Mouse (Mus musculus) liver, embryonic 11.5 days (tissue): ENCODE data around the gene Gucy2f. TPM values are rescaled to one million over a fixed set of nuclear protein-coding genes. Genes with fewer than 3 reads are reported as not detected.

Source experiments
- ATAC-seq: fragments of 200-750 bp; cut with Nextera tagmentation; replicated peaks from 2 replicates; pipeline ENCODE4 v1.8.0; 2017; ENCODE audit warnings: moderate number of reproducible peaks, mild to moderate bottlenecking, moderate TSS enrichment, moderate library complexity; ENCODE audit not compliant: low FRiP score
- DNase-seq: peaks from one replicate; pipeline ENCODE4 v3.0.0-alpha.2; 2017; ENCODE audit warnings: low spot score
- H3K27ac ChIP-seq: fragments of 300-500 bp; sonication (generic); 2 replicates; pipeline ENCODE4 v1.5.1; 2014; ENCODE audit warnings: mild to moderate bottlenecking, low read depth, low read length, control low read depth
- H3K27me3 ChIP-seq: fragments of 300-500 bp; sonication (generic); replicated peaks from 2 replicates; pipeline ENCODE4 v1.6.1; 2014; ENCODE audit warnings: low read length, mixed read lengths; ENCODE audit not compliant: control insufficient read depth, insufficient read depth
- H3K36me3 ChIP-seq: fragments of 300-500 bp; sonication (generic); 2 replicates; pipeline ENCODE4 v1.6.1; 2014; ENCODE audit warnings: mild to moderate bottlenecking, low read length, moderate library complexity, mixed read lengths; ENCODE audit not compliant: control insufficient read depth, insufficient read depth
- H3K4me1 ChIP-seq: fragments of 300-500 bp; sonication (generic); replicated peaks from 2 replicates; pipeline ENCODE4 v1.6.1; 2014; ENCODE audit warnings: low read length, mixed read lengths; ENCODE audit not compliant: control insufficient read depth, insufficient read depth
- H3K4me2 ChIP-seq: fragments of 300-500 bp; sonication (generic); 2 replicates; pipeline ENCODE4 v1.6.1; 2014; ENCODE audit warnings: mild to moderate bottlenecking, control low read depth, moderate library complexity
- H3K4me3 ChIP-seq: fragments of 300-500 bp; sonication (generic); 2 replicates; pipeline ENCODE4 v1.5.1; 2014; ENCODE audit warnings: low read depth, low read length, control low read depth
- H3K9ac ChIP-seq: fragments of 300-500 bp; sonication (generic); 2 replicates; pipeline ENCODE4 v1.6.1; 2014; ENCODE audit warnings: low read depth, low read length, control low read depth
- H3K9me3 ChIP-seq: fragments of 300-500 bp; sonication (generic); 2 replicates; pipeline ENCODE4 v1.6.1; 2016; ENCODE audit warnings: low read length, inconsistent platforms, mixed read lengths; ENCODE audit not compliant: control insufficient read depth
- WGBS: fragments of 180-500 bp; shearing (Covaris S2); extraction: QIAGEN DNeasy Blood & Tissue Kit; methylation state at CpG from one replicate; pipeline ENCODE4 v1.1.7; 2014; 5-methylcytosine and 5-hydroxymethylcytosine counted together
- polyA plus RNA-seq: library from polyadenylated mRNA; unstranded; fragments of >200 nt; fragmentation: Nextera tagmentation; extraction: Ambion mirVana; gene quantifications from 2 replicates; pipeline ENCODE4 v1.2.1, GENCODE M21; 2014

The Gucy2f gene
- polyA plus RNA-seq, 1 experiment from 2014 or later: not detected

- peaks cover 4% of the 10 kb centered on the region; the same call in 1 of the 2 replicates for H3K27me3 ChIP-seq
- no peak overlapping the region for H3K4me3 ChIP-seq
- H3K9ac ChIP-seq: no peak overlapping the region
- ATAC-seq (no peak), DNase-seq (no peak)
- 58% methylated on average over 3 of the region's 3 CpGs for WGBS
- H3K36me3 ChIP-seq: no peaks in the 10 kb centered on the region
- H3K27ac ChIP-seq: no peak overlapping the region
- H3K4me2 ChIP-seq: no peak overlapping the region
- no peaks in the 10 kb centered on the region for H3K9me3 ChIP-seq
- no peaks in the 10 kb centered on the region for H3K4me1 ChIP-seq
Observed at GRCm38 (mm10) chrX:142096904-142097303, 99.8 kb downstream of the Gucy2f start.

GRCm38 (mm10) chrX:142095579-142095978 is 101.2 kb downstream of the Gucy2f start:
- no peak overlapping the region for H3K27ac ChIP-seq
- ATAC-seq (no peak), DNase-seq (no peak)
- no peak overlapping the region for H3K4me3 ChIP-seq
- peaks cover 4% of the 10 kb centered on the region; the same call in 1 of the 2 replicates for H3K27me3 ChIP-seq
- no peaks in the 10 kb centered on the region for H3K4me1 ChIP-seq
- no peak overlapping the region for H3K4me2 ChIP-seq
- 82% methylated on average over 5 of the region's 5 CpGs for WGBS
- H3K9me3 ChIP-seq: no peaks in the 10 kb centered on the region
- no peaks in the 10 kb centered on the region for H3K36me3 ChIP-seq
- H3K9ac ChIP-seq: no peak overlapping the region

- DNase-seq: no peak
Observed at GRCm38 (mm10) chrX:142062585-142062984, 134.1 kb downstream of the Gucy2f start.

More at GRCm38 (mm10) chrX:142062585-142062984, 134.1 kb downstream of the Gucy2f start:
- no peaks in the 10 kb centered on the region for H3K4me1 ChIP-seq
- WGBS: 60% methylated on average over 3 of the region's 3 CpGs
- H3K9ac ChIP-seq: no peak overlapping the region
- H3K4me2 ChIP-seq: no peak overlapping the region
- no peaks in the 10 kb centered on the region for H3K36me3 ChIP-seq
- no peak for ATAC-seq
- H3K9me3 ChIP-seq: no peaks in the 10 kb centered on the region
- H3K27me3 ChIP-seq: no peaks in the 10 kb centered on the region
- no peak overlapping the region for H3K27ac ChIP-seq
- no peak overlapping the region for H3K4me3 ChIP-seq

Other genes starting within 250 kb of the Gucy2f start
- 9.8 and 11.3 TPM in 2 replicates for gene Nxt2, start 29.8 kb upstream of the Gucy2f start, polyA plus RNA-seq
- gene Kcne1l, start 109.4 kb upstream of the Gucy2f start, polyA plus RNA-seq: 4.3 and 4.4 TPM in 2 replicates
- 19.8 and 23.5 TPM in 2 replicates for gene Acsl4, start 193.6 kb upstream of the Gucy2f start, polyA plus RNA-seq